Mouse (Mus musculus): ENCODE data around the gene Kat8. TPM values are rescaled to one million over a fixed set of nuclear protein-coding genes. Genes with fewer than 3 reads are reported as not detected.
A peak's percentile ranks its signal among the peaks of the same experiment; 100 is the strongest.

Kat8 gene
- polyA plus RNA-seq, 1 experiment from 2014 or later, result 51.1 TPM

DNA sequence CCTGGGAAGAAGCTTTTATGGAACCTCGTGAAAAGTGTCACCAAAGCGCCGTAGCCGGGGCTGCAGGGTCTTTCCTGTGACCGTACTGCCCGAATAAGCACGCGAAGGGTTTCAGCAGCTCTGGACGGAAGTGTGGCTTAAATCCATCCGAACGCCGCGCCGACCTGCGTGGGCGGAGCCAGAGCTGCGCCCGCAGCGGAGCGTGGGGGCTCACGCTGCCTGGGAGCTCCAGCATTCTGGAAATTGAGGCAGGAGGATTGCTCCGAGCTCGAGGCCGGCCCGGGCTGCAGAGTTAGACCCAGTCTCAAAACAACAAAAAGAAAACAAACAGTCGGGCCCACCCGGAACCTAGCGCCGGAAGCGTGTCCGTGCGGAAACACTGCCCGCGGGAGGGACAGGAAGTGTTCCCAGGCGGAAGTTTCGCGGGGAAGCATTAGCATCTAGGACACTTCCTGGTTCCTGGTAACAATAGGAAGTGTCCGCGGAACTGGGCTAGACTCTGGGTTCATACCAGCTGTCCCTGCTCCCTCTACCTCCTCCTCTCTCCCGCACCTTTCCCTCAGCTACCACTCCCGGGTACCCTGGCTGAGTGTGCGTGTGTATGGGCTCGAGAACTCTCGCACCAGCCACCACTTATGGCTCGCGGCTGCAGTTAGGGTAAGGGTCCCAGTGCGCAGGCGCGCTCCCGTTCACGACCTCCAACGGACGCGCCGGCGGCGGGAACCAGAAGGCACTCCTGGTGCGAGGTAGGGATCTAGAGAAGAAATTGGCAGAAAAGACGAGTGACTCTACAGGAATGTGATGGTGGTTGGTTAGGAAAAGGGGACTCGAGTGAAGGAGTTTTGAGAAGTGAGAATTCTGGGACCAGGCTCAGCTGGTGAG, 35.6 kb upstream of the Kat8 start, which contains the start of gene Zfp668:
TSS of gene Zfp668 (minus strand) at position 362 of the 882 bp plus-strand sequence.
- under 1% methylated on average over 60 of the region's 60 CpGs for WGBS
- Histone ChIP-seq H3K9me3 (replicated peaks; ENCODE audit: control insufficient read depth, low read length) (no peaks in the 10 kb centered on the region), H3K4me2 (ENCODE audit: low read length) (peak within 1 kb of the TSS; percentile 94), H3K4me3 (ENCODE audit: low read depth, low read length) (peak within 1 kb of the TSS; percentile 98), H3K9ac (ENCODE audit: low read length) (peak within 1 kb of the TSS; percentile 98), H3K36me3 (ENCODE audit: control insufficient read depth, insufficient read depth, low read length) (peaks cover 50% of the 10 kb centered on the region), H3K4me1 (ENCODE audit: control insufficient read depth, insufficient read depth, low read length) (peaks cover 18% of the 10 kb centered on the region), H3K27me3 (replicated peaks; ENCODE audit: control insufficient read depth, insufficient read depth, low read length) (no peaks in the 10 kb centered on the region), H3K27ac (ENCODE audit: low read depth, low read length) (peak within 1 kb of the TSS; percentile 100)
- ATAC-seq (peak; percentile 69), DNase-seq (ENCODE audit: low spot score) (peak; percentile 97)

DNA sequence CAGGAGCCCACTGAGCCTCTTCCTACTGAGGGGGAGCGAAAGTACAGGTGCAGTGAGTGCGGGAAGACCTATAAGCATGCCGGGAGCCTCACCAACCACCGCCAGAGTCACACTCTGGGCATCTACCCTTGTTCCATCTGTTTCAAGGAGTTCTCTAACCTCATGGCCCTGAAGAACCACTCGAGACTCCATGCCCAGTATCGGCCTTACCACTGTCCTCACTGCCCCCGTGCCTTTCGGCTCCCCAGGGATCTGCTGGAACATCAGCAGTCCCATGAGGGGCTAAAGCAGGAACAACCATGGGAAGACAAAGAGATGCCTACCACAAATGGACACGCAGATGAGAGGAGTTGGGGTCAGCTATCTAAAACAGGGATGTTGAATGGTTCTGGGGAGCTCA, 33.0 kb upstream of the Kat8 start:
- H3K27me3 ChIP-seq (replicated peaks; ENCODE audit: control insufficient read depth, insufficient read depth, low read length), result no peaks in the 10 kb centered on the region
- H3K9ac ChIP-seq (ENCODE audit: low read length), result no peak overlapping the region
- H3K4me3 ChIP-seq (ENCODE audit: low read depth, low read length), result no peak overlapping the region
- H3K36me3 ChIP-seq (ENCODE audit: control insufficient read depth, insufficient read depth, low read length), result peaks cover 65% of the 10 kb centered on the region
- no peak for ATAC-seq
- H3K4me1 ChIP-seq (ENCODE audit: control insufficient read depth, insufficient read depth, low read length), result peaks cover 13% of the 10 kb centered on the region
- DNase-seq (ENCODE audit: low spot score), result no peak
- no peak overlapping the region for H3K4me2 ChIP-seq (ENCODE audit: low read length)
- no peak overlapping the region for H3K27ac ChIP-seq (ENCODE audit: low read depth, low read length)
- 97% methylated on average over 9 of the region's 9 CpGs for WGBS
- H3K9me3 ChIP-seq (replicated peaks; ENCODE audit: control insufficient read depth, low read length), result no peaks in the 10 kb centered on the region

DNA sequence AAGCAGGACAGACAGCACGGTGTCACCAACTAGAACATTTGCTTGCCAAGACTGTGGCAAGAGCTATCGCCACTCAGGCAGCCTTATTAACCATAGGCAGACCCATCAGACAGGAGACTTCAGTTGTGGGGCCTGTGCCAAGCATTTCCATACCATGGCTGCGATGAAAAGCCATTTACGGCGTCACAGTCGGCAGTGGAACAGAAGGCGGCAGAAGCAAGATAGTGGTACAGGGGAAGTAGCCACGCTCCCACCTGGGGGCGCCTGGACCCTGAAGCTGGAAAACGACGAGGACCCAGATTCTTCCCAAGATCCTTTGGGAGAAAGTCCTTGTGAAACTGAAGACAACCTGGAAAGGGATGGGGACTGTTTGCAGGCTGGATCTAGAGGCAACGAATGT, 31.9 kb upstream of the Kat8 start:
- 89% methylated on average over 12 of the region's 12 CpGs for WGBS
- Histone ChIP-seq H3K9ac (ENCODE audit: low read length) (no peak overlapping the region), H3K4me3 (ENCODE audit: low read depth, low read length) (no peak overlapping the region), H3K27ac (ENCODE audit: low read depth, low read length) (no peak overlapping the region), H3K27me3 (replicated peaks; ENCODE audit: control insufficient read depth, insufficient read depth, low read length) (no peaks in the 10 kb centered on the region), H3K9me3 (replicated peaks; ENCODE audit: control insufficient read depth, low read length) (no peaks in the 10 kb centered on the region), H3K4me1 (ENCODE audit: control insufficient read depth, insufficient read depth, low read length) (peaks cover 9% of the 10 kb centered on the region), H3K4me2 (ENCODE audit: low read length) (no peak overlapping the region), H3K36me3 (ENCODE audit: control insufficient read depth, insufficient read depth, low read length) (peaks cover 76% of the 10 kb centered on the region)
- no peak for DNase-seq (ENCODE audit: low spot score)
- ATAC-seq, result no peak

- ATAC-seq (no peak), DNase-seq (ENCODE audit: low spot score) (no peak)
- Histone ChIP-seq H3K9me3 (replicated peaks; ENCODE audit: control insufficient read depth, low read length) (no peaks in the 10 kb centered on the region), H3K4me3 (ENCODE audit: low read depth, low read length) (no peak overlapping the region), H3K27me3 (replicated peaks; ENCODE audit: control insufficient read depth, insufficient read depth, low read length) (no peaks in the 10 kb centered on the region), H3K4me1 (ENCODE audit: control insufficient read depth, insufficient read depth, low read length) (peaks cover 2% of the 10 kb centered on the region; the same call in 1 of the 2 replicates), H3K9ac (ENCODE audit: low read length) (no peak overlapping the region), H3K36me3 (ENCODE audit: control insufficient read depth, insufficient read depth, low read length) (peaks cover 98% of the 10 kb centered on the region), H3K4me2 (ENCODE audit: low read length) (no peak overlapping the region), H3K27ac (ENCODE audit: low read depth, low read length) (no peak overlapping the region)
- 78% methylated on average over 6 of the region's 6 CpGs for WGBS
These were observed 26.4 kb upstream of the Kat8 start for GRCm38 (mm10) chr7:127885951-127886350.

GRCm38 (mm10) chr7:127886551-127886950, 25.8 kb upstream of the Kat8 start:
- H3K4me2 ChIP-seq (ENCODE audit: low read length), result no peak overlapping the region
- H3K27ac ChIP-seq (ENCODE audit: low read depth, low read length), result no peak overlapping the region
- 93% methylated on average over 6 of the region's 6 CpGs for WGBS
- peaks cover 2% of the 10 kb centered on the region; the same call in 1 of the 2 replicates for H3K4me1 ChIP-seq (ENCODE audit: control insufficient read depth, insufficient read depth, low read length)
- DNase-seq (ENCODE audit: low spot score) (no peak), ATAC-seq (no peak)
- H3K4me3 ChIP-seq (ENCODE audit: low read depth, low read length), result no peak overlapping the region
- H3K27me3 ChIP-seq (replicated peaks; ENCODE audit: control insufficient read depth, insufficient read depth, low read length), result no peaks in the 10 kb centered on the region
- H3K9ac ChIP-seq (ENCODE audit: low read length), result no peak overlapping the region
- peaks cover 95% of the 10 kb centered on the region for H3K36me3 ChIP-seq (ENCODE audit: control insufficient read depth, insufficient read depth, low read length)
- no peaks in the 10 kb centered on the region for H3K9me3 ChIP-seq (replicated peaks; ENCODE audit: control insufficient read depth, low read length)

DNA sequence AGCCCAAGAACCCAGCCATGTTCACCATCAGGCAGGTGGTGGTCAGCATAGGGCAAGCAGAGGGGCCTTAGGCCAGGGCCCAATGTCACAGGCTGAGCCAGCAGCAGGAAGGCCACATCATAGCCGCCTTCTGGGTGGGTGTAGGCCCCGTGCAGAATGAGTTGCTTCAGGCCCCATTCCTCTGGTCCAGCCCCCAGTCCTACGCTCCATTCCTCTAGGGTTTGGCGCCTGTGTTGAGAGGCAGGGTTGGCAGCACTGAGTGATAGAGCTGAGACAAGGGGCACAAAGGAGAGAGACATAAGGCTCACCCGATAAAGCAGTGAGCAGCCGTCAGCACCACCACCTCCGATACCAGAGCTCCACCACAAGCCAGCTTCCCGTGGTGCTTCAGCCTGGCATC, 25.1 kb upstream of the Kat8 start:
- Histone ChIP-seq H3K9ac (ENCODE audit: low read length) (no peak overlapping the region), H3K9me3 (replicated peaks; ENCODE audit: control insufficient read depth, low read length) (no peaks in the 10 kb centered on the region), H3K27me3 (replicated peaks; ENCODE audit: control insufficient read depth, insufficient read depth, low read length) (no peaks in the 10 kb centered on the region), H3K4me1 (ENCODE audit: control insufficient read depth, insufficient read depth, low read length) (peaks cover 2% of the 10 kb centered on the region; the same call in 1 of the 2 replicates), H3K27ac (ENCODE audit: low read depth, low read length) (no peak overlapping the region), H3K4me3 (ENCODE audit: low read depth, low read length) (no peak overlapping the region), H3K4me2 (ENCODE audit: low read length) (no peak overlapping the region), H3K36me3 (ENCODE audit: control insufficient read depth, insufficient read depth, low read length) (peaks cover 88% of the 10 kb centered on the region)
- DNase-seq (ENCODE audit: low spot score) (no peak), ATAC-seq (no peak)
- WGBS, result 80% methylated on average over 8 of the region's 8 CpGs

DNA sequence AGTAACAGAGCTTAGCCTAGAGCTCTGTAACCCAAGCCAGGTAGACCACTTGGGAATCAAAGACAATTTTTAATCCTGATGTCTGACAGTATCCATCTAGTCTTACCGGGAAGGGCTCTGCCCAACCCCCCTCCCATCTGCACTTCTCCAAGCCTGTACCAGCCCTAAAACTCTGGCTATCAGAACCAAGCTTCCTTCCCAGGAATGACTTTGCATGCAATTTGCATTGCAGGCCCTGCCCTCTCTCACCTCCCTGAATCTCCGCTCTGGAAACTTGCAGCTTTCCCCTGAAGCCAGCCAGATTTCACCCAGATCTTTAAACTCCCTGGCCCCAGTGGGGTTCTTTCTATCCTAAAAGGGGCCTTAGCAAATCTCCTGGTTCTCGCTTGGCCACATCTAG, 24.5 kb upstream of the Kat8 start:
- H3K9ac ChIP-seq (ENCODE audit: low read length), result no peak overlapping the region
- H3K4me2 ChIP-seq (ENCODE audit: low read length), result no peak overlapping the region
- WGBS, result 91% methylated on average over 3 of the region's 3 CpGs
- DNase-seq (ENCODE audit: low spot score) (no peak), ATAC-seq (no peak)
- H3K4me3 ChIP-seq (ENCODE audit: low read depth, low read length), result no peak overlapping the region
- H3K36me3 ChIP-seq (ENCODE audit: control insufficient read depth, insufficient read depth, low read length), result peaks cover 87% of the 10 kb centered on the region
- no peaks in the 10 kb centered on the region for H3K9me3 ChIP-seq (replicated peaks; ENCODE audit: control insufficient read depth, low read length)
- H3K27ac ChIP-seq (ENCODE audit: low read depth, low read length), result no peak overlapping the region
- H3K27me3 ChIP-seq (replicated peaks; ENCODE audit: control insufficient read depth, insufficient read depth, low read length), result no peaks in the 10 kb centered on the region
- peaks cover 2% of the 10 kb centered on the region; the same call in 1 of the 2 replicates for H3K4me1 ChIP-seq (ENCODE audit: control insufficient read depth, insufficient read depth, low read length)

GRCm38 (mm10) chr7:127888821-127889220, 23.5 kb upstream of the Kat8 start:
- H3K9ac ChIP-seq (ENCODE audit: low read length), result no peak overlapping the region
- no peak overlapping the region for H3K27ac ChIP-seq (ENCODE audit: low read depth, low read length)
- 73% methylated on average over 3 of the region's 3 CpGs for WGBS
- H3K4me3 ChIP-seq (ENCODE audit: low read depth, low read length), result no peak overlapping the region
- H3K4me2 ChIP-seq (ENCODE audit: low read length), result no peak overlapping the region
- ATAC-seq (no peak), DNase-seq (ENCODE audit: low spot score) (no peak)
- no peaks in the 10 kb centered on the region for H3K9me3 ChIP-seq (replicated peaks; ENCODE audit: control insufficient read depth, low read length)
- peaks cover 78% of the 10 kb centered on the region for H3K36me3 ChIP-seq (ENCODE audit: control insufficient read depth, insufficient read depth, low read length)
- H3K27me3 ChIP-seq (replicated peaks; ENCODE audit: control insufficient read depth, insufficient read depth, low read length), result no peaks in the 10 kb centered on the region
- H3K4me1 ChIP-seq (ENCODE audit: control insufficient read depth, insufficient read depth, low read length), result peaks cover 2% of the 10 kb centered on the region; the same call in 1 of the 2 replicates

GRCm38 (mm10) chr7:127890798-127891197, 21.5 kb upstream of the Kat8 start, which contains the start of gene Prss53:
Prss53 (minus strand) TSS chr7:127890970.
- Histone ChIP-seq H3K4me1 (ENCODE audit: control insufficient read depth, insufficient read depth, low read length) (peaks cover 7% of the 10 kb centered on the region), H3K36me3 (ENCODE audit: control insufficient read depth, insufficient read depth, low read length) (peaks cover 58% of the 10 kb centered on the region), H3K27ac (ENCODE audit: low read depth, low read length) (no peak within 1 kb of the TSS), H3K9ac (ENCODE audit: low read length) (no peak within 1 kb of the TSS), H3K4me3 (ENCODE audit: low read depth, low read length) (no peak within 1 kb of the TSS), H3K27me3 (replicated peaks; ENCODE audit: control insufficient read depth, insufficient read depth, low read length) (no peaks in the 10 kb centered on the region), H3K4me2 (ENCODE audit: low read length) (no peak within 1 kb of the TSS), H3K9me3 (replicated peaks; ENCODE audit: control insufficient read depth, low read length) (no peaks in the 10 kb centered on the region)
- ATAC-seq (no peak), DNase-seq (ENCODE audit: low spot score) (no peak)
- 34% methylated on average over 4 of the region's 4 CpGs for WGBS
